Mouse (Mus musculus) midbrain, embryonic 15.5 days (tissue): ENCODE data around the gene Serpina1e. TPM values are rescaled to one million over a fixed set of nuclear protein-coding genes. Genes with fewer than 3 reads are reported as not detected.

Source experiments
- ATAC-seq: fragments of 200-750 bp; cut with Nextera tagmentation; replicated peaks from 2 replicates; pipeline ENCODE4 v1.8.0; 2017; ENCODE audit warnings: moderate TSS enrichment
- H3K27ac ChIP-seq: fragments of 300-500 bp; sonication (generic); 2 replicates; pipeline ENCODE4 v1.5.1; 2015; ENCODE audit warnings: mild to moderate bottlenecking, inconsistent platforms
- H3K27me3 ChIP-seq: fragments of 300-500 bp; sonication (generic); replicated peaks from 2 replicates; pipeline ENCODE4 v1.6.1; 2015; ENCODE audit warnings: inconsistent platforms
- H3K36me3 ChIP-seq: fragments of 300-500 bp; sonication (generic); replicated peaks from 2 replicates; pipeline ENCODE4 v1.6.1; 2015; ENCODE audit warnings: inconsistent platforms
- H3K4me1 ChIP-seq: fragments of 300-500 bp; sonication (generic); 2 replicates; pipeline ENCODE4 v1.6.1; 2015; ENCODE audit warnings: inconsistent platforms
- H3K4me2 ChIP-seq: fragments of 300-500 bp; sonication (generic); 2 replicates; pipeline ENCODE4 v1.6.1; 2015; ENCODE audit warnings: inconsistent platforms, mild to moderate bottlenecking, moderate library complexity
- H3K4me3 ChIP-seq: fragments of 300-500 bp; sonication (generic); 2 replicates; pipeline ENCODE4 v1.5.1; 2015; ENCODE audit warnings: mild to moderate bottlenecking, inconsistent platforms
- H3K9ac ChIP-seq: fragments of 300-500 bp; sonication (generic); 2 replicates; pipeline ENCODE4 v1.6.1; 2015; ENCODE audit warnings: mild to moderate bottlenecking, inconsistent platforms
- H3K9me3 ChIP-seq: fragments of 300-500 bp; sonication (generic); 2 replicates; pipeline ENCODE4 v1.6.1; 2016; ENCODE audit warnings: inconsistent platforms
- WGBS: fragments of 180-500 bp; shearing (Covaris S2); methylation state at CpG from one replicate; pipeline ENCODE4 v1.1.7; 2015; ENCODE audit warnings: mixed read lengths; 5-methylcytosine and 5-hydroxymethylcytosine counted together
- polyA plus RNA-seq: library from polyadenylated mRNA; unstranded; fragments of >200 nt; fragmentation: Nextera tagmentation; extraction: Ambion mirVana; gene quantifications from 2 replicates; pipeline ENCODE4 v1.2.1, GENCODE M21; 2015

Serpina1e gene
- 0.97 TPM in 1 of 2 replicates, not detected in the other for polyA plus RNA-seq

DNA sequence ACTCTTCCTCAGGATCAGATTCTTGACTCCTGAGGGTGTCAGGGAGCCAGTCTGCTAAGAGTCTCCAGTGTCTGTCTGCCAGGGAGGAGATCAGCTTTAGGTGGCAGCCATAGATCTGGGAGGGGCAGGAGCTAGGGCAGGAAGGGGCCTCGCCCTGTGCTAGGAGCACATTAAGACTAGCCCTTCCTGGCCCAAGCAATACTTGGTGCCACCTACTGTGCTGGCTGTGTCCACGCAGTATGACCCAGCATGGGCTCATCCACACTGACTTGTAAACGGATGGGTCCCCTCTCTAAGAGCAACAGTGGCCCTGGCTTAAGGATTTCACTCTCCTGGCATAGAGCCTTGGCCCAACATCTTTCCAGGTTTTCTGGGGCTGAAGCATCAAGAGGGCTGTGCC, at the start of gene Serpina1e:
Gene Serpina1e, minus strand, starts transcription at position 178 of the 400 bp plus-strand sequence.
- Histone ChIP-seq H3K27ac (no peak within 1 kb of the TSS), H3K27me3 (no peaks in the 10 kb centered on the region), H3K9me3 (no peaks in the 10 kb centered on the region), H3K4me3 (no peak within 1 kb of the TSS), H3K4me1 (no peaks in the 10 kb centered on the region), H3K4me2 (no peak within 1 kb of the TSS), H3K36me3 (no peaks in the 10 kb centered on the region), H3K9ac (no peak within 1 kb of the TSS)
- ATAC-seq: no peak
- 87% methylated on average over 3 of the region's 3 CpGs for WGBS

DNA sequence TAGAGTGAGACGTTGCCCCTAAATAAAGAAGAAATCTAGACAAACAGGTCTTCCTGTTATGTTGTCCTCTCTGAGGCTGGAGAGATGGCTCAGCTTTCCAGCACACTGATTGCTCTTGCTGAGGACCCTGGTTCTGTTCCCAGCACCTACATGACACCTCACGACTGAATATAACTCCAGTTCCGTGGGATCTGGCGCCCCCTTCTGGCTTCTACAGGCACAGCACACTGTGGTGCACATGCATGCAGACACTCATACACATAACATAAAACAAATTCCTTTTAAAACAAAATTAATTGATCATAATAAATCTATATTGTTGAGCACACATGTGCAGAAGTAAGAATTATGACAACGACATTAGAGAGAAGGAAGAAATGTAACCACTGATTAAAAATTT, 45.9 kb upstream of the Serpina1e start:
- Histone ChIP-seq H3K4me2 (no peak overlapping the region), H3K4me3 (no peak overlapping the region), H3K27me3 (no peaks in the 10 kb centered on the region), H3K9me3 (no peaks in the 10 kb centered on the region), H3K36me3 (no peaks in the 10 kb centered on the region), H3K4me1 (no peaks in the 10 kb centered on the region), H3K9ac (no peak overlapping the region), H3K27ac (no peak overlapping the region)
- no peak for ATAC-seq
- WGBS: 82% methylated on average over 5 of the region's 5 CpGs

DNA sequence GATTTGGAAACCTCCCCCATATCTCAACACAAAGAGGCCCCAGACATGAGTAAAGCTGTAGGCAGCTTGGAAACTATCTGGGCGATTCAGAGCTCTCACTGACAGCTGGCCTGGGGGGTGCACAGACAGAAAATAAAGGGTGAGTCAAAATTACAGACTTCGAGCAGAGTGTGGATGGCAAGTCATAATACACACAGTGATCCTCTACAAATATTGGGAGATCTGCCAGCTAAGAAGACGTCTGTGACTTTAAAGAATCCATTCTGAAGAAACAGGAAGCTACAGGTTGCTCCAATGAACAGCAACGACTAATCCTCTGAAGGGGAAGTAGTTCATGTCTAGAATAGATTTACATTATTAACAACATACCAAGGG, 44.5 kb upstream of the Serpina1e start:
- Histone ChIP-seq H3K27ac (no peak overlapping the region), H3K27me3 (no peaks in the 10 kb centered on the region), H3K4me3 (no peak overlapping the region), H3K4me1 (no peaks in the 10 kb centered on the region), H3K9me3 (no peaks in the 10 kb centered on the region), H3K4me2 (no peak overlapping the region), H3K36me3 (no peaks in the 10 kb centered on the region), H3K9ac (no peak overlapping the region)
- ATAC-seq: no peak
- WGBS: 59% methylated on average over 4 of the region's 4 CpGs

GRCm38 (mm10) chr12:104002569-104003237, 43.9 kb upstream of the Serpina1e start:
- no peak overlapping the region for H3K4me2 ChIP-seq
- no peak overlapping the region for H3K4me3 ChIP-seq
- H3K9ac ChIP-seq: no peak overlapping the region
- H3K4me1 ChIP-seq: no peaks in the 10 kb centered on the region
- no peaks in the 10 kb centered on the region for H3K36me3 ChIP-seq
- no peaks in the 10 kb centered on the region for H3K27me3 ChIP-seq
- no peak overlapping the region for H3K27ac ChIP-seq
- no peaks in the 10 kb centered on the region for H3K9me3 ChIP-seq
- WGBS: 80% methylated on average over 10 of the region's 10 CpGs
- ATAC-seq: no peak

GRCm38 (mm10) chr12:104000594-104000993, 41.8 kb upstream of the Serpina1e start:
- no peak overlapping the region for H3K4me3 ChIP-seq
- WGBS: 91% methylated on average over 3 of the region's 3 CpGs
- H3K4me1 ChIP-seq: no peaks in the 10 kb centered on the region
- ATAC-seq: no peak
- no peak overlapping the region for H3K9ac ChIP-seq
- no peaks in the 10 kb centered on the region for H3K27me3 ChIP-seq
- no peak overlapping the region for H3K4me2 ChIP-seq
- H3K9me3 ChIP-seq: no peaks in the 10 kb centered on the region
- H3K27ac ChIP-seq: no peak overlapping the region
- no peaks in the 10 kb centered on the region for H3K36me3 ChIP-seq

DNA sequence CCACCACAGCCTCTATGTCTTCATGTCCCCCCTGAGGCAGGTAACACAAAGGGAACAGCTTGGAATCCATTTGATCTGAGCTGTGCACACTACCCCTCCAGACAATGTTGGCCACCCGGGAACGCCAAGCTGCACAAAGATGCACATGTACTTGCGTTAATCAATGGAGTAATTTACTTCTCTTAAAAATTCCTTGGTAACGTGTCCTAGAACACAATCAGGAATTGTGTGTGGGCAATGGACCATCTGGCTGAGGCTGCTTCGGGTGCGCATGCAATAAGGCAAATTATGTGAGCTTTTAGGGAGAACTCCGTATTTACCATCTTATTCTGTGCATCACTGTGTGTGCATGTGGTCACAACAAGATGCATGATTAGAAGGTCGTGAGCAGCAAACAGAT, 40.8 kb upstream of the Serpina1e start:
- H3K4me2 ChIP-seq: no peak overlapping the region
- no peaks in the 10 kb centered on the region for H3K9me3 ChIP-seq
- ATAC-seq: no peak
- no peak overlapping the region for H3K27ac ChIP-seq
- H3K27me3 ChIP-seq: no peaks in the 10 kb centered on the region
- no peak overlapping the region for H3K9ac ChIP-seq
- WGBS: 80% methylated on average over 8 of the region's 8 CpGs
- H3K4me3 ChIP-seq: no peak overlapping the region
- H3K4me1 ChIP-seq: no peaks in the 10 kb centered on the region
- no peaks in the 10 kb centered on the region for H3K36me3 ChIP-seq

GRCm38 (mm10) chr12:103996513-103996912, 37.7 kb upstream of the Serpina1e start:
- 0 out of 2 replicates have a peak, but pooled peaks have one; percentile 15 for ATAC-seq
- Histone ChIP-seq H3K27me3 (no peaks in the 10 kb centered on the region), H3K9me3 (no peaks in the 10 kb centered on the region), H3K4me3 (no peak overlapping the region), H3K4me1 (no peaks in the 10 kb centered on the region), H3K27ac (no peak overlapping the region), H3K4me2 (no peak overlapping the region), H3K36me3 (no peaks in the 10 kb centered on the region), H3K9ac (no peak overlapping the region)
- WGBS: 62% methylated on average over 2 of the region's 2 CpGs

DNA sequence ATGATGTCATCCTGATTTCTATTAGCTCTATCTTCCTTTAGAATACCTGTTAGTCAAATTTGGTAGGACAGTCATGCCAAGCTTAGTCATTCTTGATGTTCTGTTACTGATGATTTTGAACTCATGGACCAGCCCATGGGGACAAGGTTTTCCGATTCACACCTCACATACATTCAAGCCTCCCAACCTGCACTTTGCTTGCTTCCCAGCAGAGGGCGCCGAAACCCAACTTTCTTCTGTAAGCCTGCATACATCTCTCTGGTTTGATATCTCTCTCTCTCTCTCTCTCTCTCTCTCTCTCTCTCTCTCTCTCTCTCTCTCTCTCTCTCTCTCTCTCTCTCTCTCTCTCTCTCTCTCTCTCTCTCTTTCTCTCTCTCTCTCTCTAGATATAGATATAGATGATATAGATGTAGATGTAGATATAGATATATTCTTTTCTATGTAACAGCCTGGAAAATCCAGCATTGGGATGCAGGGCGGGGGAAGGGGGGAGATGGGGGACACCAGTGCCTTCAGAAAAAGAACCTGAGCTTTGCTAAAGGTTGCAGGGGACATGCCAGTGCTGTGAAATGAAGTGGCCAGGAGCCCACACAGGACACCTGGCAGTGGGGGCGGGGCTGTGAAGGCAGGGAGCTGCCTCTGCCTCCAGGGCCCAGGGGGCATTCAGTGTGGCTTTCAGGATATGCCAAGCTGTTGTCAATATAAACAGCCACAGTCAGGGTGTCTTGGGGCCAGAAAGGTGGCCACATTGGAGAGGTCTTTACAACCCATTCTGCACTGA, 36.7 kb upstream of the Serpina1e start:
- Histone ChIP-seq H3K27me3 (no peaks in the 10 kb centered on the region), H3K36me3 (no peaks in the 10 kb centered on the region), H3K4me3 (no peak overlapping the region), H3K9me3 (no peaks in the 10 kb centered on the region), H3K27ac (no peak overlapping the region), H3K4me1 (no peaks in the 10 kb centered on the region), H3K9ac (no peak overlapping the region), H3K4me2 (no peak overlapping the region)
- 37% methylated on average over 5 of the region's 5 CpGs for WGBS
- peak; percentile 65 for ATAC-seq

GRCm38 (mm10) chr12:103992945-103993344, 34.2 kb upstream of the Serpina1e start:
- H3K9ac ChIP-seq: no peak overlapping the region
- no peak overlapping the region for H3K27ac ChIP-seq
- WGBS: 82% methylated on average over 7 of the region's 7 CpGs
- no peak overlapping the region for H3K4me2 ChIP-seq
- H3K4me1 ChIP-seq: no peaks in the 10 kb centered on the region
- no peaks in the 10 kb centered on the region for H3K36me3 ChIP-seq
- no peaks in the 10 kb centered on the region for H3K9me3 ChIP-seq
- no peak overlapping the region for H3K4me3 ChIP-seq
- no peak for ATAC-seq
- no peaks in the 10 kb centered on the region for H3K27me3 ChIP-seq

DNA sequence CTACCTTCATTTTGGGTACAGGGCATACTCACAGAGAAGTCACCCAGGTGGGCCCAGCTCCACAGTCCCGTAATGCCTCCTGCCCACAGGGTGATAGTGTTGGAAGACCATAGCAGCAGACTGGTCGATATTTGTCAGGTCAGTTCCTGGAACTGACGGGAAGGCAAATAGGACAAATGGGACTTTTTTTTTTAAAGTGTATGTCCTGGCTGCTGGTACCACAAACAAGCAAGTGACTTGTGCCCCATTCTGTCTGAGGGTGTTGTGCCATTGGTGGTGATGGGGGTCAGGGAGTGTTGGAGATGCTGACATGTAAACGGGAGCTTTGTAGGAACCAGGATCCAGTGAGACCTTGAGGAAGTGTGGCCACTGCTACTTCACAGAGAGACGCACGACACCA, 31.1 kb upstream of the Serpina1e start, which contains the start of gene Serpina11:
Gene Serpina11, minus strand, starts transcription at position 101 of the 400 bp plus-strand sequence.
- no peaks in the 10 kb centered on the region for H3K9me3 ChIP-seq
- H3K27ac ChIP-seq: no peak within 1 kb of the TSS
- WGBS: 92% methylated on average over 6 of the region's 6 CpGs
- no peak within 1 kb of the TSS for H3K9ac ChIP-seq
- no peak within 1 kb of the TSS for H3K4me2 ChIP-seq
- no peaks in the 10 kb centered on the region for H3K36me3 ChIP-seq
- H3K27me3 ChIP-seq: no peaks in the 10 kb centered on the region
- H3K4me3 ChIP-seq: no peak within 1 kb of the TSS
- H3K4me1 ChIP-seq: no peaks in the 10 kb centered on the region
- no peak for ATAC-seq

- WGBS: 72% methylated on average over 2 of the region's 2 CpGs
- no peaks in the 10 kb centered on the region for H3K9me3 ChIP-seq
- no peaks in the 10 kb centered on the region for H3K36me3 ChIP-seq
- H3K27me3 ChIP-seq: no peaks in the 10 kb centered on the region
- no peak overlapping the region for H3K27ac ChIP-seq
- H3K4me3 ChIP-seq: no peak overlapping the region
- no peak overlapping the region for H3K9ac ChIP-seq
- no peak overlapping the region for H3K4me2 ChIP-seq
- H3K4me1 ChIP-seq: no peaks in the 10 kb centered on the region
- no peak for ATAC-seq
Measured at GRCm38 (mm10) chr12:103989514-103989767, 30.7 kb upstream of the Serpina1e start.

- ATAC-seq: no peak
- no peaks in the 10 kb centered on the region for H3K4me1 ChIP-seq
- H3K9ac ChIP-seq: no peak overlapping the region
- H3K27me3 ChIP-seq: no peaks in the 10 kb centered on the region
- H3K4me2 ChIP-seq: no peak overlapping the region
- 65% methylated on average over 14 of the region's 14 CpGs for WGBS
- H3K27ac ChIP-seq: no peak overlapping the region
- no peaks in the 10 kb centered on the region for H3K9me3 ChIP-seq
- no peaks in the 10 kb centered on the region for H3K36me3 ChIP-seq
- no peak overlapping the region for H3K4me3 ChIP-seq
Measured at GRCm38 (mm10) chr12:103988754-103989513, 30.2 kb upstream of the Serpina1e start.
